Mouse (Mus musculus) heart, embryonic 12.5 days (tissue): Measurements from ENCODE around the gene Gm10972. TPM values are rescaled to one million over a fixed set of nuclear protein-coding genes. Genes with fewer than 3 reads are reported as not detected.
"Not testable (repeated sequence)": the region's sequence is repeated elsewhere in the genome, so short reads cannot be mapped to it uniquely, and the experiment has no call there.

Source experiments
- ATAC-seq: fragments of 200-750 bp; cut with Nextera tagmentation; 2 replicates; pipeline ENCODE4 v1.8.0; 2017; ENCODE audit warnings: moderate TSS enrichment, moderate library complexity; ENCODE audit not compliant: insufficient number of reproducible peaks, low FRiP score
- H3K27ac ChIP-seq: fragments of 300-500 bp; sonication (generic); 2 replicates; pipeline ENCODE4 v1.5.1; 2016; ENCODE audit warnings: mild to moderate bottlenecking, moderate library complexity; ENCODE audit not compliant: poor library complexity, severe bottlenecking
- H3K27me3 ChIP-seq: fragments of 300-500 bp; sonication (generic); replicated peaks from 2 replicates; pipeline ENCODE4 v1.6.1; 2016; ENCODE audit warnings: mild to moderate bottlenecking, moderate library complexity
- H3K36me3 ChIP-seq: fragments of 300-500 bp; sonication (generic); 2 replicates; pipeline ENCODE4 v1.6.1; 2016; ENCODE audit warnings: mild to moderate bottlenecking, moderate library complexity
- H3K4me1 ChIP-seq: fragments of 300-500 bp; sonication (generic); replicated peaks from 2 replicates; pipeline ENCODE4 v1.6.1; 2016; ENCODE audit warnings: mild to moderate bottlenecking
- H3K4me2 ChIP-seq: fragments of 300-500 bp; sonication (generic); 2 replicates; pipeline ENCODE4 v1.6.1; 2016; ENCODE audit warnings: mild to moderate bottlenecking, moderate library complexity
- H3K4me3 ChIP-seq: fragments of 300-500 bp; sonication (generic); 2 replicates; pipeline ENCODE4 v1.5.1; 2016; ENCODE audit warnings: mild to moderate bottlenecking
- H3K9ac ChIP-seq: fragments of 300-500 bp; sonication (generic); 2 replicates; pipeline ENCODE4 v1.6.1; 2016; ENCODE audit warnings: mild to moderate bottlenecking, moderate library complexity
- H3K9me3 ChIP-seq: fragments of 300-500 bp; sonication (generic); replicated peaks from 2 replicates; pipeline ENCODE4 v1.6.1; 2016; ENCODE audit warnings: mild to moderate bottlenecking, moderate library complexity
- WGBS: fragments of 180-500 bp; shearing (Covaris S2); methylation state at CpG from one replicate; pipeline ENCODE4 v1.1.7; 2016; 5-methylcytosine and 5-hydroxymethylcytosine counted together
- polyA plus RNA-seq: library from polyadenylated mRNA; unstranded; fragments of >200 nt; fragmentation: Nextera tagmentation; extraction: Ambion mirVana; gene quantifications from 2 replicates; pipeline ENCODE4 v1.2.1, GENCODE M21; 2016

Gm10972 gene
- polyA plus RNA-seq: not detected in 2 replicates

- not testable (repeated sequence) for H3K27me3 ChIP-seq, H3K27ac ChIP-seq, H3K9me3 ChIP-seq, H3K4me2 ChIP-seq, H3K4me1 ChIP-seq, H3K36me3 ChIP-seq, H3K9ac ChIP-seq, ATAC-seq, H3K4me3 ChIP-seq
- 85% methylated on average over 2 of the region's 2 CpGs for WGBS
These were observed at the start of gene Gm10972 for GRCm38 (mm10) chr3:94642495-94643162. Gene Gm10972 (plus strand): TSS chr3:94643112.

- H3K36me3 ChIP-seq: no peaks in the 10 kb centered on the region
- peaks cover 13% of the 10 kb centered on the region for H3K9me3 ChIP-seq
- 67% methylated on average over 6 of the region's 6 CpGs for WGBS
- no peak overlapping the region for H3K27ac ChIP-seq
- H3K27me3 ChIP-seq: no peaks in the 10 kb centered on the region
- no peak overlapping the region for H3K4me2 ChIP-seq
- H3K9ac ChIP-seq: no peak overlapping the region
- no peaks in the 10 kb centered on the region for H3K4me1 ChIP-seq
- no peak overlapping the region for H3K4me3 ChIP-seq
- no peak for ATAC-seq
These were observed 47.0 kb upstream of the Gm10972 start for GRCm38 (mm10) chr3:94595871-94596287.

- no peak overlapping the region for H3K9ac ChIP-seq
- no peaks in the 10 kb centered on the region for H3K36me3 ChIP-seq
- no peak for ATAC-seq
- no peaks in the 10 kb centered on the region for H3K27me3 ChIP-seq
- peaks cover 7% of the 10 kb centered on the region for H3K9me3 ChIP-seq
- H3K27ac ChIP-seq: no peak overlapping the region
- no peak overlapping the region for H3K4me2 ChIP-seq
- no peak overlapping the region for H3K4me3 ChIP-seq
- WGBS: 58% methylated on average over 3 of the region's 3 CpGs
- H3K4me1 ChIP-seq: no peaks in the 10 kb centered on the region
These were observed 45.6 kb upstream of the Gm10972 start for GRCm38 (mm10) chr3:94597224-94597779.

- ATAC-seq: no peak
- Histone ChIP-seq H3K36me3 (no peaks in the 10 kb centered on the region), H3K9ac (no peak overlapping the region), H3K27me3 (no peaks in the 10 kb centered on the region), H3K4me1 (no peaks in the 10 kb centered on the region), H3K4me3 (no peak overlapping the region), H3K4me2 (no peak overlapping the region), H3K9me3 (peaks cover under 1% of the 10 kb centered on the region; the same call in 1 of the 2 replicates), H3K27ac (no peak overlapping the region)
- 5% methylated on average over 4 of the region's 4 CpGs for WGBS
These were observed 41.0 kb upstream of the Gm10972 start for GRCm38 (mm10) chr3:94601959-94602358.

GRCm38 (mm10) chr3:94609621-94610020 lies 33.3 kb upstream of the Gm10972 start:
- Histone ChIP-seq H3K36me3 (no peaks in the 10 kb centered on the region), H3K27me3 (no peaks in the 10 kb centered on the region), H3K27ac (no peak overlapping the region), H3K4me1 (peaks cover 23% of the 10 kb centered on the region), H3K9me3 (peaks cover 3% of the 10 kb centered on the region; the same call in 1 of the 2 replicates), H3K9ac (no peak overlapping the region), H3K4me3 (no peak overlapping the region), H3K4me2 (no peak overlapping the region)
- WGBS: 91% methylated on average over 3 of the region's 3 CpGs
- no peak for ATAC-seq

- Histone ChIP-seq H3K4me2 (no peak overlapping the region), H3K27me3 (no peaks in the 10 kb centered on the region)
- 87% methylated on average over 2 of the region's 2 CpGs for WGBS
These were observed 32.3 kb upstream of the Gm10972 start for GRCm38 (mm10) chr3:94610581-94610980.

GRCm38 (mm10) chr3:94611343-94611742 lies 31.6 kb upstream of the Gm10972 start:
- Histone ChIP-seq H3K36me3 (0 out of 2 replicates have a peak, but pooled peaks cover 4% of the 10 kb centered on the region), H3K9ac (no peak overlapping the region), H3K4me2 (no peak overlapping the region), H3K27ac (no peak overlapping the region), H3K4me1 (peaks cover 23% of the 10 kb centered on the region), H3K27me3 (no peaks in the 10 kb centered on the region), H3K9me3 (peaks cover 3% of the 10 kb centered on the region; the same call in 1 of the 2 replicates), H3K4me3 (no peak overlapping the region)
- ATAC-seq: no peak
- 62% methylated on average over 4 of the region's 4 CpGs for WGBS

More at GRCm38 (mm10) chr3:94610581-94610980, 32.3 kb upstream of the Gm10972 start:
- no peak overlapping the region for H3K27ac ChIP-seq
- H3K4me3 ChIP-seq: no peak overlapping the region
- H3K9ac ChIP-seq: no peak overlapping the region
- H3K4me1 ChIP-seq: peaks cover 23% of the 10 kb centered on the region
- 0 out of 2 replicates have a peak, but pooled peaks cover 4% of the 10 kb centered on the region for H3K36me3 ChIP-seq
- H3K9me3 ChIP-seq: peaks cover 3% of the 10 kb centered on the region; the same call in 1 of the 2 replicates
- no peak for ATAC-seq

GRCm38 (mm10) chr3:94611834-94612233 lies 31.1 kb upstream of the Gm10972 start:
- H3K4me2 ChIP-seq: no peak overlapping the region
- WGBS: 68% methylated on average over 5 of the region's 5 CpGs
- H3K4me3 ChIP-seq: no peak overlapping the region
- H3K27ac ChIP-seq: no peak overlapping the region
- no peak for ATAC-seq
- H3K4me1 ChIP-seq: peaks cover 23% of the 10 kb centered on the region
- H3K9me3 ChIP-seq: peaks cover 3% of the 10 kb centered on the region; the same call in 1 of the 2 replicates
- H3K27me3 ChIP-seq: no peaks in the 10 kb centered on the region
- 0 out of 2 replicates have a peak, but pooled peaks cover 4% of the 10 kb centered on the region for H3K36me3 ChIP-seq
- H3K9ac ChIP-seq: no peak overlapping the region

GRCm38 (mm10) chr3:94612274-94612673 lies 30.6 kb upstream of the Gm10972 start:
- Histone ChIP-seq H3K36me3 (0 out of 2 replicates have a peak, but pooled peaks cover 4% of the 10 kb centered on the region), H3K9ac (no peak overlapping the region), H3K27ac (no peak overlapping the region), H3K4me3 (no peak overlapping the region), H3K9me3 (no peaks in the 10 kb centered on the region), H3K4me2 (no peak overlapping the region), H3K4me1 (peaks cover 23% of the 10 kb centered on the region), H3K27me3 (no peaks in the 10 kb centered on the region)
- ATAC-seq: no peak
- 75% methylated on average over 1 of the region's 1 CpGs for WGBS

GRCm38 (mm10) chr3:94613258-94613878 lies 29.5 kb upstream of the Gm10972 start:
- Histone ChIP-seq H3K27me3 (no peaks in the 10 kb centered on the region), H3K9ac (no peak overlapping the region), H3K36me3 (0 out of 2 replicates have a peak, but pooled peaks cover 4% of the 10 kb centered on the region), H3K9me3 (no peaks in the 10 kb centered on the region), H3K4me3 (no peak overlapping the region), H3K27ac (no peak overlapping the region; the same call in 1 of the 2 replicates), H3K4me1 (peaks cover 23% of the 10 kb centered on the region), H3K4me2 (no peak overlapping the region)
- no peak for ATAC-seq
- WGBS: 61% methylated on average over 7 of the region's 7 CpGs

- no peak for ATAC-seq
These were observed 26.2 kb upstream of the Gm10972 start for GRCm38 (mm10) chr3:94616717-94617116.

More at GRCm38 (mm10) chr3:94616717-94617116, 26.2 kb upstream of the Gm10972 start:
- H3K4me2 ChIP-seq: no peak overlapping the region
- peaks cover 15% of the 10 kb centered on the region; the same call in 1 of the 2 replicates for H3K36me3 ChIP-seq
- H3K27me3 ChIP-seq: no peaks in the 10 kb centered on the region
- H3K4me3 ChIP-seq: no peak overlapping the region
- WGBS: 73% methylated on average over 4 of the region's 4 CpGs
- H3K9me3 ChIP-seq: no peaks in the 10 kb centered on the region
- H3K4me1 ChIP-seq: peaks cover 22% of the 10 kb centered on the region
- no peak overlapping the region for H3K9ac ChIP-seq
- H3K27ac ChIP-seq: no peak overlapping the region
